Mouse (Mus musculus): ENCODE data around the gene Scaf4. TPM values are rescaled to one million over a fixed set of nuclear protein-coding genes. Genes with fewer than 3 reads are reported as not detected.

Scaf4 gene
- polyA plus RNA-seq, 1 experiment from 2014 or later: 28.2 TPM

DNA sequence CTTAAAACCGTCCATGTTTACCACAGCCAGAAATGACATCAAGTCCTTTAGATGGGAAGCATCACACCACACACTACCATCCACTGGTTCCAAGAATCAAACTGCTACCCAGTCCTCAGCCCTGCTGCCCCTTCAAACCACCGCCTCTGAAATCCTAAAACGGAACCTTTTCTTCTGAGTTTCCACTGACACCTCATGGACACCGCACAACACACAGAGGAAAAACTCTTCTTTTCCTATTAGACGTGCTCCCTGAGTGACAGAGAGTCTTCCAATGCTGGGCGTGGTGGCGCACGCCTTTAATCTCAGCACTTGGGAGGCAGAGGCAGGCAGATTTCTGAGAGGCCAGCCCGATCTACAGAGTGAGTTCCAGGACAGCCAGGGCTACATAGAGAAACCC lies 2.9 kb downstream of the Scaf4 start:
- Histone ChIP-seq H3K36me3 (ENCODE audit: control insufficient read depth, insufficient read depth, low read length) (no peaks in the 10 kb centered on the region), H3K9ac (replicated peaks; ENCODE audit: low read length) (no peak overlapping the region), H3K4me3 (replicated peaks; ENCODE audit: low read depth, low read length) (no peak overlapping the region), H3K4me2 (ENCODE audit: low read length) (no peak overlapping the region), H3K4me1 (ENCODE audit: control insufficient read depth, insufficient read depth, low read length) (peaks cover 21% of the 10 kb centered on the region), H3K27ac (replicated peaks; ENCODE audit: low read depth, low read length) (no peak overlapping the region), H3K27me3 (ENCODE audit: control insufficient read depth, insufficient read depth, low read length) (no peaks in the 10 kb centered on the region), H3K9me3 (ENCODE audit: control insufficient read depth, low read length) (no peaks in the 10 kb centered on the region)
- ATAC-seq (ENCODE audit: low FRiP score, low TSS enrichment): no peak
- WGBS: 94% methylated on average over 9 of the region's 9 CpGs
- no peak for DNase-seq

DNA sequence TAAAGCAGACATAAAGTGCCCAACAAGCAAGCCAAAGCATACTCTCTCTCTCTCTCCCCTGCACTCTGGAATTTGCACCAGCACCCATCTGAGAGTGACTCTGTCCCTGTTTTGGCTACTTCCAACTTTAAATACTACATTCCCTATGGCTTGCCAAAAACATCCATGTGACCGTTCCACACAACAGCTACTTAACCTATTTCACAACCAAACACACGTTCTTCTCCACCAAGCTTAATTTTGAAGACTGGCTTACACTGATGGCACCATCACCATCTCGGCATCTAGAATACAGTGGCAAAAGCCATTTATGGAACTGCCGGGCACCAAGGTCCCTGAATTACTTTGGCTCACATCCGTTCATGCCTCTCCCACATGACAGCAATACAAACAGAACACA lies 3.3 kb downstream of the Scaf4 start:
- DNase-seq: no peak
- Histone ChIP-seq H3K4me1 (ENCODE audit: control insufficient read depth, insufficient read depth, low read length) (peaks cover 21% of the 10 kb centered on the region), H3K27me3 (ENCODE audit: control insufficient read depth, insufficient read depth, low read length) (no peaks in the 10 kb centered on the region), H3K9ac (replicated peaks; ENCODE audit: low read length) (no peak overlapping the region), H3K9me3 (ENCODE audit: control insufficient read depth, low read length) (no peaks in the 10 kb centered on the region), H3K36me3 (ENCODE audit: control insufficient read depth, insufficient read depth, low read length) (no peaks in the 10 kb centered on the region), H3K4me2 (ENCODE audit: low read length) (no peak overlapping the region), H3K27ac (replicated peaks; ENCODE audit: low read depth, low read length) (no peak overlapping the region), H3K4me3 (replicated peaks; ENCODE audit: low read depth, low read length) (no peak overlapping the region)
- WGBS: 88% methylated on average over 5 of the region's 5 CpGs
- no peak for ATAC-seq (ENCODE audit: low FRiP score, low TSS enrichment)

GRCm38 (mm10) chr16:90280515-90280914 lies 3.8 kb downstream of the Scaf4 start:
- 70% methylated on average over 2 of the region's 2 CpGs for WGBS
- no peaks in the 10 kb centered on the region for H3K27me3 ChIP-seq (ENCODE audit: control insufficient read depth, insufficient read depth, low read length)
- ATAC-seq (ENCODE audit: low FRiP score, low TSS enrichment): no peak
- no peak overlapping the region for H3K4me2 ChIP-seq (ENCODE audit: low read length)
- no peak overlapping the region for H3K27ac ChIP-seq (replicated peaks; ENCODE audit: low read depth, low read length)
- H3K9me3 ChIP-seq (ENCODE audit: control insufficient read depth, low read length): no peaks in the 10 kb centered on the region
- H3K9ac ChIP-seq (replicated peaks; ENCODE audit: low read length): no peak overlapping the region
- H3K4me1 ChIP-seq (ENCODE audit: control insufficient read depth, insufficient read depth, low read length): peaks cover 21% of the 10 kb centered on the region
- no peak for DNase-seq
- H3K36me3 ChIP-seq (ENCODE audit: control insufficient read depth, insufficient read depth, low read length): no peaks in the 10 kb centered on the region
- H3K4me3 ChIP-seq (replicated peaks; ENCODE audit: low read depth, low read length): no peak overlapping the region

DNA sequence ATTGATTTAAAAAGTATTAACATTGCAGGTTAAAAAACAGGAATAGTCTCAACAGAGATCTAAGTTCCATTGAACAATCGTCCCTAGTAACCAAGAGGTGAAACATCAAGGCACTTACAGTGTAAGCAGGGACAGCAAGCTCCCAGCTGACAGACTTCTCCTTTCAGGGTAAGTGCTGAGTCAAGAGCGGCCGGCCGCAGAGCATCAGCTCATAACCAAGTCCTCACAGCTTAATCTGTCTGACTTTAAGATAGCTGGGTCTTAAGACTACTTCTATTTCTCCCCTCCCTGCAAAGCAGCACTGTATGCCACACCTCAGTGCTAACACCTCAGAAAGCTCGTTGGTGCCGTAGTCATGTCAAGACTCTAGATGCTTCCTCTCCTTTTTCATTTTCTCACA lies 5.2 kb downstream of the Scaf4 start:
- ATAC-seq (ENCODE audit: low FRiP score, low TSS enrichment) (no peak), DNase-seq (peak; percentile 7)
- WGBS: 63% methylated on average over 6 of the region's 6 CpGs
- Histone ChIP-seq H3K4me2 (ENCODE audit: low read length) (no peak overlapping the region), H3K9me3 (ENCODE audit: control insufficient read depth, low read length) (no peaks in the 10 kb centered on the region), H3K9ac (replicated peaks; ENCODE audit: low read length) (no peak overlapping the region), H3K4me1 (ENCODE audit: control insufficient read depth, insufficient read depth, low read length) (peaks cover 21% of the 10 kb centered on the region), H3K27ac (replicated peaks; ENCODE audit: low read depth, low read length) (no peak overlapping the region), H3K36me3 (ENCODE audit: control insufficient read depth, insufficient read depth, low read length) (no peaks in the 10 kb centered on the region), H3K4me3 (replicated peaks; ENCODE audit: low read depth, low read length) (no peak overlapping the region), H3K27me3 (ENCODE audit: control insufficient read depth, insufficient read depth, low read length) (no peaks in the 10 kb centered on the region)

- peaks cover 3% of the 10 kb centered on the region; the same call in 1 of the 2 replicates for H3K4me1 ChIP-seq (ENCODE audit: control insufficient read depth, insufficient read depth, low read length)
- no peak for DNase-seq
- no peak overlapping the region for H3K9ac ChIP-seq (replicated peaks; ENCODE audit: low read length)
- no peak overlapping the region for H3K27ac ChIP-seq (replicated peaks; ENCODE audit: low read depth, low read length)
- no peak for ATAC-seq (ENCODE audit: low FRiP score, low TSS enrichment)
- H3K36me3 ChIP-seq (ENCODE audit: control insufficient read depth, insufficient read depth, low read length): no peaks in the 10 kb centered on the region
- H3K4me3 ChIP-seq (replicated peaks; ENCODE audit: low read depth, low read length): no peak overlapping the region
- no peak overlapping the region for H3K4me2 ChIP-seq (ENCODE audit: low read length)
- H3K27me3 ChIP-seq (ENCODE audit: control insufficient read depth, insufficient read depth, low read length): no peaks in the 10 kb centered on the region
- H3K9me3 ChIP-seq (ENCODE audit: control insufficient read depth, low read length): no peaks in the 10 kb centered on the region
- WGBS: 89% methylated on average over 6 of the region's 6 CpGs
These were observed 8.8 kb downstream of the Scaf4 start for GRCm38 (mm10) chr16:90275521-90275920.

GRCm38 (mm10) chr16:90266581-90266980 lies 17.7 kb downstream of the Scaf4 start:
- Histone ChIP-seq H3K36me3 (ENCODE audit: control insufficient read depth, insufficient read depth, low read length) (peaks cover 3% of the 10 kb centered on the region), H3K4me3 (replicated peaks; ENCODE audit: low read depth, low read length) (no peak overlapping the region), H3K4me2 (ENCODE audit: low read length) (no peak overlapping the region), H3K9ac (replicated peaks; ENCODE audit: low read length) (no peak overlapping the region), H3K27me3 (ENCODE audit: control insufficient read depth, insufficient read depth, low read length) (no peaks in the 10 kb centered on the region), H3K27ac (replicated peaks; ENCODE audit: low read depth, low read length) (no peak overlapping the region), H3K9me3 (ENCODE audit: control insufficient read depth, low read length) (no peaks in the 10 kb centered on the region), H3K4me1 (ENCODE audit: control insufficient read depth, insufficient read depth, low read length) (no peaks in the 10 kb centered on the region)
- no peak for ATAC-seq (ENCODE audit: low FRiP score, low TSS enrichment)
- WGBS: 39% methylated on average over 1 of the region's 1 CpGs
- peak; percentile 20 for DNase-seq

GRCm38 (mm10) chr16:90265106-90265505 lies 19.2 kb downstream of the Scaf4 start:
- no peak overlapping the region for H3K27ac ChIP-seq (replicated peaks; ENCODE audit: low read depth, low read length)
- no peak overlapping the region for H3K9ac ChIP-seq (replicated peaks; ENCODE audit: low read length)
- no peak overlapping the region for H3K4me3 ChIP-seq (replicated peaks; ENCODE audit: low read depth, low read length)
- no peak for ATAC-seq (ENCODE audit: low FRiP score, low TSS enrichment)
- no peaks in the 10 kb centered on the region for H3K4me1 ChIP-seq (ENCODE audit: control insufficient read depth, insufficient read depth, low read length)
- no peak overlapping the region for H3K4me2 ChIP-seq (ENCODE audit: low read length)
- 79% methylated on average over 1 of the region's 1 CpGs for WGBS
- H3K27me3 ChIP-seq (ENCODE audit: control insufficient read depth, insufficient read depth, low read length): no peaks in the 10 kb centered on the region
- DNase-seq: no peak
- H3K9me3 ChIP-seq (ENCODE audit: control insufficient read depth, low read length): no peaks in the 10 kb centered on the region
- H3K36me3 ChIP-seq (ENCODE audit: control insufficient read depth, insufficient read depth, low read length): peaks cover 18% of the 10 kb centered on the region

DNA sequence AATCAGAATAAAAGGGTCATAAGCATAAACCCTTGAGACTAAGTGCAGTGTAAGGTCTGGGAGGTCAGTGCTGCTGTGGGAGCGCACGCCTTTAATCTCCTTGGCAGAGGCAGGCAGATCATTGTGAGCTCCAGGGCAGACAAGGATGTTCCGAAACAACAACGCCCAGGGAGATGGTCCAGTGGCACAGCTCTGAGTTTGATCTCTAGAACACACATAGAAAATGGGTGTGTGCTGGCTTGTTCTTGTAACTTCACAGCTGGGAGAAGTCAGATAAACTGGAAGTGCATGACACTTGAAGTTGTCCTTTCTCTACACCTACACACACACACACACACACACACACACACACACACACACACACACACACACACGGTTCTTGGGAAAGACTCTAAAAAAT lies 20.3 kb downstream of the Scaf4 start:
- Histone ChIP-seq H3K27me3 (ENCODE audit: control insufficient read depth, insufficient read depth, low read length) (no peaks in the 10 kb centered on the region), H3K4me3 (replicated peaks; ENCODE audit: low read depth, low read length) (no peak overlapping the region), H3K9ac (replicated peaks; ENCODE audit: low read length) (no peak overlapping the region), H3K36me3 (ENCODE audit: control insufficient read depth, insufficient read depth, low read length) (peaks cover 27% of the 10 kb centered on the region), H3K9me3 (ENCODE audit: control insufficient read depth, low read length) (no peaks in the 10 kb centered on the region), H3K4me1 (ENCODE audit: control insufficient read depth, insufficient read depth, low read length) (no peaks in the 10 kb centered on the region), H3K27ac (replicated peaks; ENCODE audit: low read depth, low read length) (no peak overlapping the region), H3K4me2 (ENCODE audit: low read length) (no peak overlapping the region)
- WGBS: 84% methylated on average over 5 of the region's 5 CpGs
- DNase-seq: no peak
- no peak for ATAC-seq (ENCODE audit: low FRiP score, low TSS enrichment)

DNA sequence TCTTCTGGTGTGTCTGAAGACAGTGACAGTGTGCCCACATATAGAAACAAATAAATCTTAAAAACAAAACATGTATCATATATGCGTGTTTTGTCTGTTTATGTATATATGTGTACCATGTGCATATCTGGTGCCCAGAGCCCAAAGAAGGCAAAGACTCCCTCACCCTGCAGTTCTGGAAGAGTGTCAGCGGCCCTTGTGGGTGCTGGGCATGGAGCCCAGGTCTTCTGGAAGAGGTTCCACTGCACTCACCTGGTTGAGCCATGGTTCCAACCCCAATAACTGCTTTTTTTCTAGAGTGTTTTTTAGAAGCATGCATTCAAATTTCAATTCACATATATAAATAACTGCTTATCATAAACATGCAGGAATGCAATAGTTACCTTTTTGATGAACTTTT lies 22.5 kb downstream of the Scaf4 start:
- H3K36me3 ChIP-seq (ENCODE audit: control insufficient read depth, insufficient read depth, low read length): peaks cover 44% of the 10 kb centered on the region
- no peaks in the 10 kb centered on the region for H3K27me3 ChIP-seq (ENCODE audit: control insufficient read depth, insufficient read depth, low read length)
- no peak for DNase-seq
- no peak overlapping the region for H3K4me3 ChIP-seq (replicated peaks; ENCODE audit: low read depth, low read length)
- 96% methylated on average over 2 of the region's 2 CpGs for WGBS
- no peaks in the 10 kb centered on the region for H3K9me3 ChIP-seq (ENCODE audit: control insufficient read depth, low read length)
- no peak for ATAC-seq (ENCODE audit: low FRiP score, low TSS enrichment)
- H3K9ac ChIP-seq (replicated peaks; ENCODE audit: low read length): no peak overlapping the region
- H3K4me2 ChIP-seq (ENCODE audit: low read length): no peak overlapping the region
- no peaks in the 10 kb centered on the region for H3K4me1 ChIP-seq (ENCODE audit: control insufficient read depth, insufficient read depth, low read length)
- H3K27ac ChIP-seq (replicated peaks; ENCODE audit: low read depth, low read length): no peak overlapping the region

Data from midbrain, embryonic 14.5 days (tissue).